Mouse (Mus musculus): ENCODE data around the gene Fabp2.

DNA sequence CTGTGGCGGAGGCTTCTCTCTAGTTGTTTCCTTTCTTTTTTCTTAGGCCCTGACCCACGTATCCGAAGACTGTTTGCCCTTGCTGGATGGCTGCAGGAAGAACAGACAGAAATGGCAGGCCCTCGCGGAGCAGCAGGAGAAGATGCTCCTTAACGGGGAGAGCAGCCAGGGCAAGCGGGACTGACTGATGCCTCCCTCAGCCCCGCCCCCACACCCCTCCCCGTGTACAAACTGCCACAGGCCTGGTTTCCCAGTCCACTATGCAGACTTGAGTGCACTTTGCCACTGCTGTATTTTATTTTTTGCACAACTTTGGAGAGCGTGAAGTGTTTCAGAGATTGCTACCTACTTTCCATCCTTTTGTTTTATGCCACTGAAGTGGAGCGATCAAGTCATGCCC is 39.7 kb upstream of the Fabp2 start:
- TF ChIP-seq USF1 (IDR thresholded peaks at IDR 0.05; ENCODE audit: low read depth): no peak
- TF ChIP-seq CTCF (IDR thresholded peaks at IDR 0.05; ENCODE audit: control insufficient read depth, insufficient read depth, insufficient read length): no peak

Data from C2C12 (cell line).